Mouse (Mus musculus) stomach, embryonic 15.5 days (tissue): ENCODE data around the gene Orm2. TPM values are rescaled to one million over a fixed set of nuclear protein-coding genes. Genes with fewer than 3 reads are reported as not detected.

Experiments used
- ATAC-seq: fragments of 200-750 bp; cut with Nextera tagmentation; 2 replicates; pipeline ENCODE4 v1.8.0; 2017; ENCODE audit warnings: low read depth, moderate number of reproducible peaks, moderate TSS enrichment; ENCODE audit not compliant: insufficient read depth, low FRiP score
- H3K27ac ChIP-seq: fragments of 300-500 bp; sonication (generic); 2 replicates; pipeline ENCODE4 v1.5.1; 2015; ENCODE audit warnings: mild to moderate bottlenecking, inconsistent platforms
- H3K27me3 ChIP-seq: fragments of 300-500 bp; sonication (generic); replicated peaks from 2 replicates; pipeline ENCODE4 v1.6.1; 2015; ENCODE audit warnings: inconsistent platforms
- H3K36me3 ChIP-seq: fragments of 300-500 bp; sonication (generic); 2 replicates; pipeline ENCODE4 v1.6.1; 2015; ENCODE audit warnings: inconsistent platforms
- H3K4me1 ChIP-seq: fragments of 300-500 bp; sonication (generic); 2 replicates; pipeline ENCODE4 v1.6.1; 2015; ENCODE audit warnings: inconsistent platforms
- H3K4me2 ChIP-seq: fragments of 300-500 bp; sonication (generic); 2 replicates; pipeline ENCODE4 v1.6.1; 2015; ENCODE audit warnings: mild to moderate bottlenecking, inconsistent platforms
- H3K4me3 ChIP-seq: fragments of 300-500 bp; sonication (generic); replicated peaks from 2 replicates; pipeline ENCODE4 v1.5.1; 2015; ENCODE audit warnings: inconsistent platforms
- H3K9ac ChIP-seq: fragments of 300-500 bp; sonication (generic); 2 replicates; pipeline ENCODE4 v1.6.1; 2015; ENCODE audit warnings: inconsistent platforms
- H3K9me3 ChIP-seq: fragments of 300-500 bp; sonication (generic); 2 replicates; pipeline ENCODE4 v1.6.1; 2016; ENCODE audit warnings: inconsistent platforms
- WGBS: fragments of 180-500 bp; shearing (Covaris S2); methylation state at CpG from one replicate; pipeline ENCODE4 v1.1.7; 2015; 5-methylcytosine and 5-hydroxymethylcytosine counted together
- polyA plus RNA-seq: library from polyadenylated mRNA; unstranded; fragments of >200 nt; fragmentation: Nextera tagmentation; extraction: Ambion mirVana; gene quantifications from 2 replicates; pipeline ENCODE4 v1.2.1, GENCODE M21; 2015

Orm2 gene
- polyA plus RNA-seq, 1 experiment from 2014 or later: not detected

DNA sequence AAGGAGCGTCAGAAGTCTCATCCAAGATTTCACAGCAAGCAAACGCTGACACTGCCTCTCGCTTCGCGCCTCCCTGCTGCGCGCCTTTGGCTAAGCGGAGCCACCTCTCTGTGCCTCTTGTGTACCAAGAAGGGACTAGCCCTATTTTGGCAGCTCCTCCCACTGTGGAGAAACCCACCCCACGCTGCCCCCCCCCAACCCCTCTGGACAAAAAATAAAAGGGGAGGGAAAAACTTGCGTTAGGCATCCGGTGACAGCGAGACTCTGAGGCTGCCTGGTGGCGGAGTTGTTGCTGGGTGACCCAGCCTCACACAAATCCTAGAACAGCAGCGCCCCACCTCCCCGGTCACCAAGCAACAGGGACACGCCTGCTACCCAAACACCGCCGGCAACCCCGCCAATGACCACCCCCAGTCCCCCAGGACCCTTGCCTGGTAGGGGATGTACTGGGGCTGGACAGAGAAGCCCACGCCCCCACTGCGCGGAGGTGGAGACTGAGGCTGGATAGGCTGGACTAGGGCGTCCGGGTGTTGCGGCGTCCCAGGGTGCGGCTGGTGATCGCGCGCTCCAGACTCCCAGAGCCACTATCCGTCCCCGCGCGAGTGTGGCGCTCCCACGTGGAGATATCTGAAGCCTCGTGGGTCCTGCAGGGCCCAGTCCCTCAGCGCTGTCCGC is 47.8 kb downstream of the Orm2 start:
- peak; percentile 77 for ATAC-seq
- H3K36me3 ChIP-seq: no peaks in the 10 kb centered on the region
- under 1% methylated on average over 39 of the region's 39 CpGs for WGBS
- H3K9ac ChIP-seq: no peak overlapping the region
- peak overlapping the region; percentile 63 for H3K27ac ChIP-seq
- H3K9me3 ChIP-seq: no peaks in the 10 kb centered on the region
- H3K4me3 ChIP-seq: peak overlapping the region; percentile 61
- peaks cover 24% of the 10 kb centered on the region for H3K4me1 ChIP-seq
- peak overlapping the region; percentile 99 for H3K4me2 ChIP-seq
- no peaks in the 10 kb centered on the region for H3K27me3 ChIP-seq

DNA sequence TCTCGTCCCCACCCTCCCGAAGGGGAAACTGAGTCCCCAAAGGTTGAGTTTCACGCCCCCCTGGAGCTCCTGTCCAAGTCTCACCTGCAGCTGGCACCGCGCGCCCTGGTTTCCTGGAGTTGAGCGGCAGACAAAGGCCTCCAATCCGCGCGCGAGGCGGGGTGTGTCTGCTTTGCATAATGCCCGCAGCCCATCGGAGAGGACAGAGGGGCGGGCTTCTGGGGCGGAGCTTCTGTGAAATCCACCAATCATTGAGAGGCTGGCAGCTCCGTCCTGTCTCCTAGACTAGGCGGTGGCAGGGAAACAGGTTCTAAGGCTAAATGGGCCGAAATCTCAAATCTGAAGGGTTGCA is 48.3 kb downstream of the Orm2 start:
- Histone ChIP-seq H3K36me3 (no peaks in the 10 kb centered on the region), H3K4me3 (peak overlapping the region; percentile 61), H3K27ac (peak overlapping the region; percentile 49), H3K4me2 (peak overlapping the region; percentile 99), H3K9me3 (no peaks in the 10 kb centered on the region), H3K27me3 (no peaks in the 10 kb centered on the region), H3K9ac (no peak overlapping the region), H3K4me1 (peaks cover 21% of the 10 kb centered on the region)
- under 1% methylated on average over 19 of the region's 19 CpGs for WGBS
- peak; percentile 86 for ATAC-seq

DNA sequence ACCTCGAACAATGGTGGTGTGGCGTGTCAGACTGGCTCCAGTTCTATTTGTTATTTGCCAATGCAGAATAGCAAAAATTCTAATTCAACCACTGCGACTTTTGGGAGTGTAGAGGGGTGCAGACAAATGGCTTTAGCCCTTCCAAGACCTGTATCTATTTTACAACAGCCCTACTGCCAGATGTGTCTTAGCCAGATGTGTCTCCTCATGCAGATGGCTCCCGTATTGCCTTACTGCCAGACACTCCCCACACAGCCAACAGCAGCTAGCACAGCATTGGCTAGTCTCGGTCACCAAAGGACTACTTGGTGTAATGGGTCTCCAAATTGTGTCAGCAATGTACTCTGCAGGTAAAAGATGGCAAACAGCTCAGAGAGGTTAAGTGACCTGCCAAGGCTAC is 49.0 kb downstream of the Orm2 start:
- H3K36me3 ChIP-seq: no peaks in the 10 kb centered on the region
- peaks cover 21% of the 10 kb centered on the region for H3K4me1 ChIP-seq
- no peaks in the 10 kb centered on the region for H3K27me3 ChIP-seq
- no peak for ATAC-seq
- no peak overlapping the region for H3K9ac ChIP-seq
- H3K27ac ChIP-seq: no peak overlapping the region
- H3K4me2 ChIP-seq: peak overlapping the region; percentile 99
- 50% methylated on average over 5 of the region's 5 CpGs for WGBS
- H3K9me3 ChIP-seq: no peaks in the 10 kb centered on the region
- H3K4me3 ChIP-seq: no peak overlapping the region

DNA sequence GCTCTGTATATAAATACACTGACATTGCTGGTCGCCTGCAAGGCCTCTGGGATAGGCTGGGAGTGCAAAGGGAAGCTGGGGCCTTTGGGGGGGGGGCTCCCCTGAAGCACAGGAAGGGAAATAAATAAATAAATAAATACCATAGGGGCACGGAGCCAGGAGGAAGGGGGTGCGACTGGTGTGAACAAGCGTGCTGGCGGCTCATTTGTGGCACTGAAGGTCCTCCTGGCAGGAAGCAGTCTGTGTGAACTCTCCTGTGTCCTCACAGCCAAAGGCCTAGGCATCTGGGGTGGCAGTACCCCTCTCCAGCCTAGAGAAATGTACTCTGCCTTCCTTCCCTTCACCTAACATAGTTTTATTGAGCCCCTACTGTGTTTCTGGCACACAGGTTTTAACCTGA is 52.7 kb downstream of the Orm2 start:
- Histone ChIP-seq H3K27me3 (no peaks in the 10 kb centered on the region), H3K27ac (no peak overlapping the region), H3K9me3 (no peaks in the 10 kb centered on the region), H3K4me3 (no peak overlapping the region), H3K4me1 (peaks cover 6% of the 10 kb centered on the region; the same call in 1 of the 2 replicates), H3K4me2 (no peak overlapping the region), H3K9ac (no peak overlapping the region), H3K36me3 (no peaks in the 10 kb centered on the region)
- WGBS: 66% methylated on average over 5 of the region's 5 CpGs
- ATAC-seq: no peak

Other genes starting within 250 kb of the Orm2 start
- 156 and 167 TPM in 2 replicates for gene Ambp, start 207.7 kb upstream of the Orm2 start, polyA plus RNA-seq
- gene Kif12, start 190.3 kb upstream of the Orm2 start, polyA plus RNA-seq: 31.6 and 39.0 TPM in 2 replicates
- 17.4 and 18.6 TPM in 2 replicates for gene Col27a1, start 148.4 kb upstream of the Orm2 start, polyA plus RNA-seq
- gene Orm1, start 17.9 kb upstream of the Orm2 start, polyA plus RNA-seq: 0.18 TPM in 1 of 2 replicates, not detected in the other
- not detected in 2 replicates for gene Orm3, start 6.3 kb upstream of the Orm2 start, polyA plus RNA-seq
- gene Akna, start 40.9 kb downstream of the Orm2 start, polyA plus RNA-seq: 6.7 and 7.0 TPM in 2 replicates
- 4.1 and 4.3 TPM in 2 replicates for gene Whrn, start 133.5 kb downstream of the Orm2 start, polyA plus RNA-seq
- 248 and 268 TPM in 2 replicates for gene Atp6v1g1, start 182.3 kb downstream of the Orm2 start, polyA plus RNA-seq
- gene Tmem268, start 196.3 kb downstream of the Orm2 start, polyA plus RNA-seq: 8.2 and 8.3 TPM in 2 replicates
- not detected in 2 replicates for gene Gm11213, start 242.8 kb downstream of the Orm2 start, polyA plus RNA-seq